Mouse (Mus musculus) hindbrain, embryonic 16.5 days (tissue): ENCODE measurements around the gene Max. TPM values are rescaled to one million over a fixed set of nuclear protein-coding genes. Genes with fewer than 3 reads are reported as not detected.

Experiments
- ATAC-seq: fragments of 200-750 bp; cut with Nextera tagmentation; 2 replicates; pipeline ENCODE4 v1.8.0; 2017; ENCODE audit warnings: moderate TSS enrichment, moderate library complexity
- H3K27ac ChIP-seq: fragments of 300-500 bp; sonication (generic); 2 replicates; pipeline ENCODE4 v1.5.1; 2014; ENCODE audit warnings: low read depth, mild to moderate bottlenecking, control low read depth, low read length, moderate library complexity
- H3K27me3 ChIP-seq: fragments of 300-500 bp; sonication (generic); replicated peaks from 2 replicates; pipeline ENCODE4 v1.6.1; 2014; ENCODE audit warnings: low read length; ENCODE audit not compliant: control insufficient read depth, insufficient read depth
- H3K36me3 ChIP-seq: fragments of 300-500 bp; sonication (generic); 2 replicates; pipeline ENCODE4 v1.6.1; 2014; ENCODE audit warnings: mild to moderate bottlenecking, low read length, moderate library complexity, mixed read lengths; ENCODE audit not compliant: control insufficient read depth, insufficient read depth
- H3K4me1 ChIP-seq: fragments of 300-500 bp; sonication (generic); 2 replicates; pipeline ENCODE4 v1.6.1; 2014; ENCODE audit warnings: low read depth, low read length; ENCODE audit not compliant: control insufficient read depth, insufficient read depth
- H3K4me2 ChIP-seq: fragments of 300-500 bp; sonication (generic); 2 replicates; pipeline ENCODE4 v1.6.1; 2014; ENCODE audit warnings: mild to moderate bottlenecking, low read length, control low read depth, moderate library complexity
- H3K4me3 ChIP-seq: fragments of 300-500 bp; sonication (generic); 2 replicates; pipeline ENCODE4 v1.5.1; 2014; ENCODE audit warnings: mild to moderate bottlenecking, low read length, control low read depth, moderate library complexity
- H3K9ac ChIP-seq: fragments of 300-500 bp; sonication (generic); 2 replicates; pipeline ENCODE4 v1.6.1; 2014; ENCODE audit warnings: low read depth, mild to moderate bottlenecking, control low read depth, low read length, moderate library complexity
- H3K9me3 ChIP-seq: fragments of 300-500 bp; sonication (generic); 2 replicates; pipeline ENCODE4 v1.6.1; 2014; ENCODE audit warnings: mild to moderate bottlenecking, low read length, moderate library complexity; ENCODE audit not compliant: control insufficient read depth
- WGBS: fragments of 180-500 bp; shearing (Covaris S2); extraction: QIAGEN DNeasy Blood & Tissue Kit; methylation state at CpG from one replicate; pipeline ENCODE4 v1.1.7; 2014; 5-methylcytosine and 5-hydroxymethylcytosine counted together
- polyA plus RNA-seq: library from polyadenylated mRNA; unstranded; fragments of >200 nt; fragmentation: Nextera tagmentation; extraction: Ambion mirVana; gene quantifications from 2 replicates; pipeline ENCODE4 v1.2.1, GENCODE M21; 2015

Gene Max
- polyA plus RNA-seq: 16.4 and 17.0 TPM in 2 replicates

DNA sequence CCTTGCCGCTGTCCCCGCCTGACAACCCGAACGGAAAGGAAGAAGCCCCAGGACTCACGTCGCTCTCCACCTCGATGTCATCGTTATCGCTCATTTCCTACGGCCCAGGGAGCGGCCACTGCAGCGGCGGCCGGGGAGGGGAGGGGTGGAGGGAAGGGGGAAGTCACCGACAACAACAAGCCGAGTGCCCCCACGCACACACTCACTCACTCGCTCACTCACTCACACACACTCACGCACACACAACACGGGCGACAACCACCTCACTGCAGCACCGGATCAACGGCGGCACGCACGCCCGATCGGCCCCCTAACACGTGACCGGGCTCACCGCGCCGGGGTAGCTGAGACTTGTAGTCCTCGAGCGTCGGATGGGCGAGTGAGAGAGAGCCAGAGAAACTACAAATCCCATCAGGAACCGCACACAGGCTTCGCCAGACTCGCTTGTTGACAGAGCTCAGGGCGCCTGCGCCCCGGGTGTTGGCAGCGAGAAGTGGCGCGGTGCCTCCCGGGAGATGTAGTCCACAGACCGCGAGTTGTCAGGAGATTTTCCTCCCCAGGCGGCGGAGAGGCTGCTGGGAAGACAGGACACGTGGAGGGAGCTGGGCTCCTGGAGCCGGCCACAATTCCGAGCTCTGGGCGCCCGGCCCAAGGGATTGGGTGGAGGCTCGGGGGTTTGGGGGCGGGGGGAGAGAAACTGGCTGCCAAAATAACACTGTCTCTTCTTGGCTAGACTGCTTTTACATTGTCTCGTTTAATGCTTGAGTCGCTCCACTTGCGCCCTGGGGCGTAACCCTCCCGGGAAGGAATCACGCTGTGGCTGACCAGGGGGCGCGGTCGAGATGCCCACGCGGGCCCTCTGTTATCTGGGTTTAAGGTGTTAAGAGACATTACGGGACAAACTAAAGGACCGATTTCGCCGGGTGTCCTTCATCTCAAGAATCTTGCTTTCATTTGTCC, at the start of gene Max:
Max (minus strand) TSS at position 270 of the 960 bp plus-strand sequence.
- peak within 1 kb of the TSS; percentile 91 for H3K9ac ChIP-seq
- H3K27me3 ChIP-seq: no peaks in the 10 kb centered on the region
- H3K27ac ChIP-seq: peak within 1 kb of the TSS; percentile 75
- H3K36me3 ChIP-seq: peaks cover 5% of the 10 kb centered on the region; the same call in 1 of the 2 replicates
- WGBS: 0% methylated on average over 71 of the region's 73 CpGs
- H3K9me3 ChIP-seq: no peaks in the 10 kb centered on the region
- H3K4me3 ChIP-seq: peak within 1 kb of the TSS; percentile 98
- peaks cover 7% of the 10 kb centered on the region for H3K4me1 ChIP-seq
- ATAC-seq: peak; percentile 100
- H3K4me2 ChIP-seq: peak within 1 kb of the TSS; percentile 91

DNA sequence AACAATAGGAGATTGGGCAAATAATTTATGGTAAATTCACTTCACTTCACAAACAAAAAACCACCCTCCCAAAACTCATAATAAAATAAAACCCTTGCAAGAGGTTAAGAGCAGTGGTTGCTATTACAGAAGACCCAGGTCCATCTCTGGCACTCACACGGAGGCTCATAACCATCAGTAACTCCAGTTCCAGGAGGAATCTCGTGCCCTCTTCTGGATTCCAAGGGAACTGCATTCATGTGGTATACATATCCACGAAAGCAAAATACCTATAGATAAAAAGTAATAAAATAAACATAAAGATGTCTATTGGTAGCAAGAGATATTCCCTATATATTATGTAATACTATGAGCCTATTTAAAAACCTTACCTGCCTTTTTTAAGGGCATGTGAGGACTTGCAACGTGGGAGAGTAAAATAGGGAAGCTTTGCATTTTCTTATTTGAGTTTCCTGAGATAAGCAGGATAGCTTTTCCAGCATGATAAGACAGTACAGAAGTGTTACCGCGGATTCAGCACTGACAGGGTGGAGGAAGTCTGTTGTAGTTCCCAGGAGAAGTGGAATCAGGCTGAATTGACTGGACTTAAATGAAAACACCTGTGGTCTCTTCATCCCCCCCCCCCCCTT, 49.2 kb upstream of the Max start:
- Histone ChIP-seq H3K4me1 (peaks cover 3% of the 10 kb centered on the region; the same call in 1 of the 2 replicates), H3K4me3 (no peak overlapping the region), H3K9ac (no peak overlapping the region), H3K4me2 (no peak overlapping the region), H3K36me3 (no peaks in the 10 kb centered on the region), H3K9me3 (no peaks in the 10 kb centered on the region), H3K27ac (no peak overlapping the region), H3K27me3 (no peaks in the 10 kb centered on the region)
- no peak for ATAC-seq
- WGBS: 72% methylated on average over 6 of the region's 6 CpGs

DNA sequence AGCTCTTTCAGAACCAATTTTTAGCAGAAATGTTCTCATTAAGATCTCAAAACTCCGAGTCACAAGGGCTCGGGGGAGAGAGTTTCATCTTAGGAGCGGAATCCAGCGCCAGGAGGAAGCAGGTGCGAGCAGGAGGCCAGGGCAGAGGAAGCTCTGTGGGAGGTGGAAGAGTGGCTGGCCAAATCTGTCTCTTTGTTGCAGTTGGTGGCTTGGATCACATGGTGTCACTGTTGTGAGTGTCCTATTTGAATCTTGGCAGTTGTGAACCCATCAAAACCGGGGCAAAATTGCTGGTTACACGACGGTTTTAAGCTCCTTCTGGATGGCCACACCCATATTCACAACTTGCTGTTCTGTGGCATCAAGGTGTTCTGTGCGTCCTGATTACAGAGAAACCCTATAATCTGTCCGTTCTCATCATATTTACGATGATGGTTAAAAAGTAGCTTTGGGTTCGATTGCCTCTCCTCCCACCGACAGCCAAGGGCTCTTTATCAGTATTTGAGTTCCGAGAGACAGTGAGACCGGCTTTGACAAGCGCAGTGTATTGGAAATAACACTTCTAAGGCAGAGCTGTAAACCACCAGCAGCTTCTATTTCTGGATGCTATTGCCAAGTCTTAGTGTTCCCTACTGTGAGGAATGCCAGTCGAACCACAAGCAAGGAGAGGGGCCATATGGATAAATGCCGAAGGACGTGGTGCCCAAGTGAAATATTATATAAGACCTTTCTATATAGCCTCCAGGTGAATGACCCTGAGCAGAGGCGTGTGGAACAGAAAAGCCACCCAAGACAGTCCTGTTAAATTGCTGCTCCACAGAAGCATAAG, 47.4 kb upstream of the Max start:
- Histone ChIP-seq H3K36me3 (no peaks in the 10 kb centered on the region), H3K27me3 (no peaks in the 10 kb centered on the region), H3K4me2 (no peak overlapping the region), H3K4me3 (no peak overlapping the region), H3K4me1 (peaks cover 7% of the 10 kb centered on the region; the same call in 1 of the 2 replicates), H3K9ac (no peak overlapping the region), H3K9me3 (no peaks in the 10 kb centered on the region), H3K27ac (no peak overlapping the region)
- ATAC-seq: no peak
- 60% methylated on average over 20 of the region's 20 CpGs for WGBS

DNA sequence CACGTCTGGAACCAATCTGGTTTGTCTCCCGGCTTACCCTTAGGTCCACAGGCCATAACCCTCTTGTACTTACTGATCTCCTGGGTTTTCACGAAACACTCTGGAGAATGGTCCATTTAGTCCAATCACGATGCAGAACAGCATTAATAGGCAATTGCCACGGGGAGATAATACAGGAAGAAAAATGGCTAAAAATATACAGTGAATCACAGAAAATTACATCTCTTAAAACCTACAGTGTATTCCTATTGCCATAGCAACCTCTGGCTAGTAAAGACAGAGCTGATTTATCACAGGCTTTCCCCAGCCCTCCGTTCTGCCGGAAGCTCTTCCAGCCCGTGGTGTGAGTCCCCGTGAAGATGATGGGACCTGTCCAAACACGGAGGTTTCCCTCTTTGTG, 42.9 kb upstream of the Max start:
- Histone ChIP-seq H3K4me3 (no peak overlapping the region), H3K27ac (no peak overlapping the region), H3K36me3 (no peaks in the 10 kb centered on the region), H3K27me3 (peaks cover 2% of the 10 kb centered on the region; the same call in 1 of the 2 replicates), H3K9ac (no peak overlapping the region; the same call in 1 of the 2 replicates), H3K9me3 (no peaks in the 10 kb centered on the region), H3K4me2 (peak overlapping the region; percentile 29), H3K4me1 (peaks cover 16% of the 10 kb centered on the region)
- WGBS: 48% methylated on average over 10 of the region's 10 CpGs
- ATAC-seq: peak; percentile 58

- Histone ChIP-seq H3K27me3 (peaks cover 2% of the 10 kb centered on the region; the same call in 1 of the 2 replicates), H3K27ac (no peak overlapping the region), H3K4me3 (no peak overlapping the region), H3K36me3 (no peaks in the 10 kb centered on the region), H3K9ac (no peak overlapping the region), H3K4me2 (no peak overlapping the region), H3K4me1 (peaks cover 13% of the 10 kb centered on the region), H3K9me3 (no peaks in the 10 kb centered on the region)
- ATAC-seq: no peak
- WGBS: 86% methylated on average over 8 of the region's 8 CpGs
Measured at GRCm38 (mm10) chr12:77002551-77003228, 40.7 kb upstream of the Max start.

- H3K27me3 ChIP-seq: peaks cover 2% of the 10 kb centered on the region; the same call in 1 of the 2 replicates
- no peak overlapping the region for H3K27ac ChIP-seq
- no peak for ATAC-seq
- H3K4me2 ChIP-seq: no peak overlapping the region
- H3K9me3 ChIP-seq: no peaks in the 10 kb centered on the region
- no peaks in the 10 kb centered on the region for H3K36me3 ChIP-seq
- WGBS: 64% methylated on average over 1 of the region's 1 CpGs
- H3K4me3 ChIP-seq: no peak overlapping the region
- peaks cover 13% of the 10 kb centered on the region for H3K4me1 ChIP-seq
- H3K9ac ChIP-seq: no peak overlapping the region
Measured at GRCm38 (mm10) chr12:77001312-77001711, 39.3 kb upstream of the Max start.

DNA sequence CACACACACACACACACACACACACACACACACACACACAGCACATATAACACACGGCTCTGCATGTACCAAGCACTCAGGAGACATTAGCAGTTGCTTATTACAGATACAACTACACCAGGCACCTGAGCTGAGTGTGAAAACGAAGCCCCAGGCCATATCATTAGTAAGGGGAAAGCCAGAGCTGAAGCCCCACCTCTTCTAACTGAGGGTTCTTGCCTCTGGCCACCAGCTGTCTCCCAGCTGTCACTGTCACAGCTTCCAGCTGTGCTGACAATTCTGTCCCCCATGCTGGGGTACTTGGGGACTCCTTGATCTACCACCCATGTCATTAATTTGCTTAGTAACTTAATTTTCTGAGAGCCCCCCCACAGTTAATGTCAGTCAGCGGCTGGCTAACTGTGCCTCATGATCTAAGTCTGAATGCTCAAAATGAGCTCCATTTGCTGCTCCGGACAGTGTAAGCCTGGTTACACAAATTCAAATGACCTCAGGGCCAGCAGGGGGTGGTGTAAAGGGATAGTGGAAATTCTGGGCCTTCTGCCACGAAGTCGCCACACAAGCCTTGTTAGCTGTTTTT, 38.8 kb upstream of the Max start:
- WGBS: 5% methylated on average over 6 of the region's 6 CpGs
- Histone ChIP-seq H3K9me3 (no peaks in the 10 kb centered on the region), H3K4me2 (no peak overlapping the region), H3K27ac (no peak overlapping the region), H3K4me3 (no peak overlapping the region), H3K36me3 (no peaks in the 10 kb centered on the region), H3K4me1 (peaks cover 13% of the 10 kb centered on the region), H3K9ac (no peak overlapping the region), H3K27me3 (peaks cover 2% of the 10 kb centered on the region; the same call in 1 of the 2 replicates)
- peak; percentile 73 for ATAC-seq

- Histone ChIP-seq H3K9me3 (no peaks in the 10 kb centered on the region), H3K36me3 (no peaks in the 10 kb centered on the region), H3K4me1 (peaks cover 13% of the 10 kb centered on the region), H3K27ac (no peak overlapping the region), H3K9ac (no peak overlapping the region), H3K4me2 (no peak overlapping the region), H3K4me3 (no peak overlapping the region), H3K27me3 (peaks cover 2% of the 10 kb centered on the region; the same call in 1 of the 2 replicates)
- WGBS: 21% methylated on average over 4 of the region's 4 CpGs
- peak; percentile 90 for ATAC-seq
Measured at GRCm38 (mm10) chr12:77000096-77000704, 38.2 kb upstream of the Max start.
